Mouse (Mus musculus): ENCODE measurements around the gene Gm10282. TPM values are rescaled to one million over a fixed set of nuclear protein-coding genes. Genes with fewer than 3 reads are reported as not detected.

Gm10282 gene
- 19.3 and 19.8 TPM in 2 replicates for polyA plus RNA-seq (2015; fragmentation: Nextera tagmentation; extraction: Ambion mirVana)

DNA sequence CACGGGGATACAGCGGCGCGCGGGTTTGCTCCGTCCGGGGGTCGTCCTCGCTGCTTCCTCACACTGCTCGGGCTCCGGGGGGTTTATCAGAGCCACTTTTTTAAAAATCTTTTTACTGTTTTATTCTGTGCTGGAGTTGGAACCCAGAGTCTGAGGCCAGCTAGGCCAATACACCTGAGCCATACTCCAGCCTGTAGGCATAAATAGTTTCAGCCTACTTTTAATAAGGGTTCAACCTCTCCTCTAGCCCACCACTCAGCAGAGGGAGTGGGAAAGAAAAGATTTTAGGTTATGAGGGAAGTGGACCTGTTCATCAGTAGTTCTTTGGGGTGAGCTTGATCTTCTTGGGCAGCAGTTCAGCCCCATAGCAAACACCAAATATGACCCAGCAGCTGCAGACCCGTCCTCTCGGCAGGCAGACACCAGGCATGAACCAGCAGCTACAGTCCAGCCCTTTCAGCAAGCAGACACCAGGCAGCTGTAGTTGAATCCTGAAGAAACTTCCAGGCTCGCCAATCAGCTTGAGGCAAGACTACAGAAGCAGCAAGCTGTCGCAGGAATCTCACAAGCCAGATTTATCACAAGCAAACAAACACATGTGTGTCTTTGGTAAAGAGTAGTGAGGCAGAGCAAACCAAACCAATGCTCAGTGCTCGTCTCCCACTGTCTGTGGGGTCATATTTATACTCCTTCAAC lies at the start of gene Gm10282:
TSS of gene Gm10282 (minus strand) at position 51 of the 696 bp plus-strand sequence.
- Histone ChIP-seq H3K9me3 (no peaks in the 10 kb centered on the region), H3K4me3 (replicated peaks) (no peak within 1 kb of the TSS), H3K36me3 (no peaks in the 10 kb centered on the region), H3K27me3 (no peaks in the 10 kb centered on the region), H3K9ac (replicated peaks) (no peak within 1 kb of the TSS), H3K4me2 (replicated peaks) (no peak within 1 kb of the TSS), H3K27ac (no peak within 1 kb of the TSS), H3K4me1 (replicated peaks) (no peaks in the 10 kb centered on the region)
- ATAC-seq = no peak
- 84% methylated on average over 16 of the region's 16 CpGs for WGBS

DNA sequence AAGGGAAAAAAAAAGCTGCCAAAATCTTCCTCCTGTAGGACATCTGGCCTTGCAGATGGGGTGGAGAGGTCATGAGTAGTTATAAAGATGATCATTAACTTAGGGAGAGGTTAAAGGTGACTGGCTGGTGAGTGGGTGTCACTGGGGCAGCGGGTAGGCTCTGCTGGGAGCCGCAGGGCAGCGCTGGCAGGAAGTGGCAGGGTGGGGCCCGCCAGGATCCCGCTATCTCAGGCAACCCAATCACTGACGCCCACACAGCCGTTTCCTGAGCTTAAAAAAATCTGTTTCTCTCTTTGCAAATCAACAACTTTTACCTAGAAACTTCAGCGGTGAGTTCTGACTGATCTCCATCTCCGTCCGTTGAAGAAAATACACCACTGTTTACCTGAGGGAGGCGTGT lies 49.2 kb upstream of the Gm10282 start:
- Histone ChIP-seq H3K27me3 (no peaks in the 10 kb centered on the region), H3K4me1 (replicated peaks) (no peaks in the 10 kb centered on the region), H3K9me3 (no peaks in the 10 kb centered on the region), H3K27ac (no peak overlapping the region), H3K36me3 (peaks cover 76% of the 10 kb centered on the region), H3K4me2 (replicated peaks) (no peak overlapping the region), H3K4me3 (replicated peaks) (no peak overlapping the region), H3K9ac (replicated peaks) (no peak overlapping the region)
- 92% methylated on average over 11 of the region's 11 CpGs for WGBS
- no peak for ATAC-seq

DNA sequence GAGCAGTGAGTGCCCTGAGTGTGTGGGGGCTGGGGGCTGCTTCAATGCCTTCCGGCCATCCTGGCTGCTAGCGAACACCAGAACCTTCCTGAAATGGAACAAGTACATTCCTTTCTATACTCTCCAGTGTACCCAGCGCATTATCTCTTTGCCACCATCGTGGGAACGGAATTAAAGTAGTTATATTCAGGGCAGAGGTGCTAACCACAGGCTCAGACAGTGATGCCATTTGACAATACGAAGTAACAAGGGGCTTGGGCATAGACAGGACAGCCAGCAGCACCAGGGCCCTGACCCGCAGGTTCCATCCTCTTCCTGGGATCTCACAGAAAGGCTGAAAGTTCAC lies 48.6 kb upstream of the Gm10282 start:
- peaks cover 74% of the 10 kb centered on the region for H3K36me3 ChIP-seq
- no peak overlapping the region for H3K4me2 ChIP-seq (replicated peaks)

DNA sequence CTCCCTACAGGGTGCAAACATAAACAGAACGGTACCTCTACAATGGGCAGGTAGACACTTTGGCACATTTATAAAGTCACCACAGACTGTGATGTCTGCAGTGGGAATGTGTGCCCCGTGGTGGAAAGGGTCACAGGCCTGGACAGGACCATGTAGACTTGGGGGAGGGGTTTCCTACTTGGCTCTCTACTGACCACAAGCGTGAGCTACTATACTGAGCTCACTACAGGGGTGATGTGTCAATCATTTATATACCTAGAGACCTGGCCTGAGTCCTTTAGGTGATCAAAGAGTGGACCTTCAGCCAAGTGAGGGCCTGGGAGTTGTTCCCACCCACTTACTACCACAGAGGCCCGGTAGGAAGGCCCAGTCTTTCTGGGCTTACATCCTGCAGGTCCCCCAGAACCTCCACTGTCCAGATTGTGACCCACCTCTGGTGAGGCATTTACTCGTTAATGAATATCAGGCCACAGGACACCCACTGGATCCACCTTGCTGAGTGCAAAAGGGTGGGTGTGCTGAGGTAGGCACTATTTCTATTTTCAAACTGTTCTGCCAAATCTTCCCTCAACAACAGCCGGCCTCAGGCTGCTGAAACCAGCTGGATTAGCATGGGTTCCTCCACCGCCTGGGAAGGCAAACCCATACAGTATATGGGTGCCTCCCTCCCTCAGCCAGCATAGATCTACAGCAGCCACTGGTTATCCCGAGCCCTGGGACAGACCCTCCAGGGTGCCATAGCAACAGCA lies 48.1 kb upstream of the Gm10282 start:
- no peak overlapping the region for H3K9ac ChIP-seq (replicated peaks)
- H3K9me3 ChIP-seq = no peaks in the 10 kb centered on the region
- H3K4me2 ChIP-seq (replicated peaks) = no peak overlapping the region
- peaks cover 70% of the 10 kb centered on the region for H3K36me3 ChIP-seq
- H3K4me3 ChIP-seq (replicated peaks) = no peak overlapping the region
- no peak overlapping the region for H3K27ac ChIP-seq
- 86% methylated on average over 8 of the region's 8 CpGs for WGBS
- no peaks in the 10 kb centered on the region for H3K4me1 ChIP-seq (replicated peaks)
- ATAC-seq = peak; percentile 63
- H3K27me3 ChIP-seq = no peaks in the 10 kb centered on the region

More for the DNA sequence above, 48.6 kb upstream of the Gm10282 start:
- no peak overlapping the region for H3K9ac ChIP-seq (replicated peaks)
- no peak for ATAC-seq
- no peaks in the 10 kb centered on the region for H3K9me3 ChIP-seq
- H3K27ac ChIP-seq = no peak overlapping the region
- no peaks in the 10 kb centered on the region for H3K4me1 ChIP-seq (replicated peaks)
- 90% methylated on average over 7 of the region's 7 CpGs for WGBS
- H3K27me3 ChIP-seq = no peaks in the 10 kb centered on the region
- H3K4me3 ChIP-seq (replicated peaks) = no peak overlapping the region

DNA sequence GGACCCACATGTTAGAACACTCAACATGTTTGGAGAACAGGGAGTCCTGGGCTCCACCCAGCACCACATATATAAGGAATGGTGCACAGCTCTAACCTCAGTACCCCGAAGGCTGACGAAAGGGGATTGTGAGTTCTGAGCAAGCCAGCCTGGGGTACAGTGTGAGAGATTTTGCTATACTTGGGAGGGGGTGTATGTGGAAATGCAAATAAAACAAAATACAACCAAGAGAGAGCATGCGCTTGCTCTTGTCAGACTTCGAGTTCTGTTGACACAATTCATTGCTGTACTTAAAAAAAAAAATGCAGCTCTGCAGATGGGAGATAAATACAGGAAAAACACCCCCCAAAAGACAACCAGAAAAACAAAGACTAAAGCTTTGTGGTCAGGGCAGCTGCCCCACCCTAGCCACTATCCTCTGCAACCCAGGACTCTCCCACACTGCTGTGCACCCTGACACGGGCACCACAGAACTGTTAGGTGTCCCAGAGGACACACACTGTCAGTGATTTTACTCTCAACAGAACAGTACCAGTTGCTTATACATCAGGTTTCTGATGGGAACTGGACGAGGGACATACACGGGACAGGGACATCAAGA lies 46.4 kb upstream of the Gm10282 start:
- Histone ChIP-seq H3K36me3 (peaks cover 67% of the 10 kb centered on the region), H3K4me1 (replicated peaks) (no peaks in the 10 kb centered on the region), H3K4me2 (replicated peaks) (no peak overlapping the region), H3K9me3 (no peaks in the 10 kb centered on the region), H3K9ac (replicated peaks) (no peak overlapping the region), H3K27me3 (no peaks in the 10 kb centered on the region), H3K4me3 (replicated peaks) (no peak overlapping the region), H3K27ac (no peak overlapping the region)
- 95% methylated on average over 7 of the region's 7 CpGs for WGBS
- ATAC-seq = no peak

DNA sequence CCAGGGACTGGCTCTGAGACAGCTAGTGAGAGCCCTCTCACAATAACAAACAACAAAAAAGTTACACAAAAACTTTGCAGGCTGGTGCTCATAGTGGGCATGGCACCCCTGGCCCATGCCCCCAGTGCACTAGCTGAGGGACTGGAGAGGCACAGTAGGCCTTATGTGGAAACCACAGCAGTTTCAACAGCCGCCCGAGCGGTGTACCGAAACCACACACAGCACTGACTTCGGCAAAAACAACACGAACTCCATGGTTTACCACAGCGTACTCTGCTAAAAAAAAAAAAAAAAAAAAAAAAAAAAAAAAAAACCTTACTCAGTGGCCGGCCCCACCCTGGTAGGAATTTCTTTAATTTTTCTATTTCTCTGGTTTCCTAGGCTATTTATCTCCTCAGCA lies 45.7 kb upstream of the Gm10282 start:
- no peak for ATAC-seq
- Histone ChIP-seq H3K36me3 (peaks cover 67% of the 10 kb centered on the region), H3K4me1 (replicated peaks) (no peaks in the 10 kb centered on the region), H3K27ac (no peak overlapping the region), H3K27me3 (no peaks in the 10 kb centered on the region), H3K4me3 (replicated peaks) (no peak overlapping the region), H3K9ac (replicated peaks) (no peak overlapping the region), H3K9me3 (no peaks in the 10 kb centered on the region), H3K4me2 (replicated peaks) (no peak overlapping the region)
- 92% methylated on average over 8 of the region's 8 CpGs for WGBS

DNA sequence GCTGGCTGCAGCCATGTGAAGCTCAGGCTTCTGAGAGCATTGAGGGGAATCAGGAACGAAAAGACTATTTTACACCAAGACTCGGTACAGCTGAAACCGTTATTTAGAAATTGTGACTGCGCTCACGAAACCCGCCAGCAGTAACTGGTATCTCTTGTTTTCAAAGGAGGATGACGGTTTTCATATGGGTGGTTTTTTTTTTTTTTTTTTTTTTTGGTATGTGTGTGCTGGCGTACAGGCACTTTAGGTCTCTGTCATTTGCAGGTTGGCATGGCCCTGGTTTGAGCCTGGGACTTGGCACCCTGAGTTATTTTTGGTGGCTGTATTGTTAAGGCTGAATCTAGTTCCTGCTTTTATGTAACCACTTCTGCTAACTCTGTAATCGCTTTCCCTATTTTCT lies 44.8 kb upstream of the Gm10282 start:
- H3K36me3 ChIP-seq = peaks cover 68% of the 10 kb centered on the region
- no peaks in the 10 kb centered on the region for H3K4me1 ChIP-seq (replicated peaks)
- no peak overlapping the region for H3K4me3 ChIP-seq (replicated peaks)
- no peaks in the 10 kb centered on the region for H3K9me3 ChIP-seq
- 93% methylated on average over 9 of the region's 9 CpGs for WGBS
- H3K27ac ChIP-seq = no peak overlapping the region
- H3K9ac ChIP-seq (replicated peaks) = no peak overlapping the region
- no peaks in the 10 kb centered on the region for H3K27me3 ChIP-seq
- no peak for ATAC-seq
- H3K4me2 ChIP-seq (replicated peaks) = no peak overlapping the region

DNA sequence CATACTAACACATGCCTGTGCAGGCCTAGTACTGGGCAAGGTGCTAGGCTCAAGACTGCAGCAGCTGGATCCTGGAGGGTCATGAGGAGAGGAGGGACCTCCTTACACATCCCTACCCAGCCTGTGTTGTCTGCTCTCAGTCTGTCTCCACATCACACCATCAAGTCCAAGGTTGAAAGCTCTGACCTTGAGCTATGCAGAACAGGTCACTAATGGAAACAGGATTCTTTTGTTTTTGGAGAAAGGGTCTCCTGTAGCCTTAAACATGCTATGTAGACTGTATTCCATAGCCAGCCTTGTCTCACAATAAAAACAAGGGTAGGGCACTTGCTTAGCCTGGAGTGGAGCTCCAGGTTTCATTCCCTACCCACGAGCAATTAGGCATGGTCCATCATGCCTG lies 43.9 kb upstream of the Gm10282 start:
- no peak for ATAC-seq
- Histone ChIP-seq H3K27ac (no peak overlapping the region), H3K9ac (replicated peaks) (no peak overlapping the region), H3K4me3 (replicated peaks) (no peak overlapping the region), H3K4me1 (replicated peaks) (no peaks in the 10 kb centered on the region), H3K27me3 (no peaks in the 10 kb centered on the region), H3K9me3 (no peaks in the 10 kb centered on the region), H3K36me3 (peaks cover 67% of the 10 kb centered on the region), H3K4me2 (replicated peaks) (no peak overlapping the region)
- WGBS = 83% methylated on average over 1 of the region's 1 CpGs

DNA sequence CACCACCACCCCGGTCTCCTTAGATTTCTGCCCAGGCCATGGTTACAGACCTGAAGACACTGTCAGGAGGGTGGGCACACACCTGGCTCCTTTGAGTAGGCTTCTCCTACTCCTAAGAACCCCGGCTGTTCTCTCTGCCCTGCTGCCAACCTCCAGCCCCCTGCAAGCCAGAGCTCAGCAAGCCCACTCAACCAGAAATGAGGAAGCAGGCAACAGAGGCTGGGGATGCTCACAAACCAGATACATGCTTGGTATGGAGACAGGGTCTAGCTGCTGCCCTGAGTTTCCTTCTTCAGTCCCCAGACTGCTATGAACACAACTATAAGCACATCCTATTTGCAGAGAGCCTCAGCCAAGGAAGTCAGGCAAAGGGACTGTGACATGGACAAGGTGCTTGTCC lies 43.1 kb upstream of the Gm10282 start:
- peaks cover 66% of the 10 kb centered on the region for H3K36me3 ChIP-seq
- no peaks in the 10 kb centered on the region for H3K27me3 ChIP-seq
- no peak overlapping the region for H3K4me3 ChIP-seq (replicated peaks)
- no peak overlapping the region for H3K4me2 ChIP-seq (replicated peaks)
- no peaks in the 10 kb centered on the region for H3K4me1 ChIP-seq (replicated peaks)
- H3K9me3 ChIP-seq = no peaks in the 10 kb centered on the region
- 96% methylated on average over 2 of the region's 2 CpGs for WGBS
- H3K9ac ChIP-seq (replicated peaks) = no peak overlapping the region
- ATAC-seq = no peak
- no peak overlapping the region for H3K27ac ChIP-seq

DNA sequence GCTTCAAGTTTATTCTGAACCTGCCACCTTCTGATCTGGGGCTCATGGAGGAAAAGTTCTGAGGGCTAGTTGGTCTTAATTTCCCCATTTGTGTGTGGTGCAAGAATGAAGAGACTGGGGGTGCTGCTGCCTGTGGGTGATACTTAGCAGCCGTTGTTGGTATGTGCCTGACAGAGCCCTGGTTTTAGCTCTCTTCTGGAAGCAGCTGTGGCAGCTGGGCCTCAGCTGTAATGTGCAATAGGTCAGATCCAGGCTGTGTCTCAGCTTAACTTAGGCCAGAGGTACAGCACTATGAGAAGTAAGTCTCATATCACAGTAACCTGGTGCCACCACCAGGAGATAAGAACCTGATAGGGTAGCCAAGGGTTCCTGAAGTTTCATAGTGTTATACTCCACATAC lies 42.5 kb upstream of the Gm10282 start:
- Histone ChIP-seq H3K9me3 (no peaks in the 10 kb centered on the region), H3K27ac (no peak overlapping the region), H3K4me1 (replicated peaks) (no peaks in the 10 kb centered on the region), H3K9ac (replicated peaks) (no peak overlapping the region), H3K4me3 (replicated peaks) (no peak overlapping the region), H3K36me3 (peaks cover 64% of the 10 kb centered on the region), H3K27me3 (no peaks in the 10 kb centered on the region), H3K4me2 (replicated peaks) (no peak overlapping the region)
- 96% methylated on average over 1 of the region's 1 CpGs for WGBS
- ATAC-seq = no peak

DNA sequence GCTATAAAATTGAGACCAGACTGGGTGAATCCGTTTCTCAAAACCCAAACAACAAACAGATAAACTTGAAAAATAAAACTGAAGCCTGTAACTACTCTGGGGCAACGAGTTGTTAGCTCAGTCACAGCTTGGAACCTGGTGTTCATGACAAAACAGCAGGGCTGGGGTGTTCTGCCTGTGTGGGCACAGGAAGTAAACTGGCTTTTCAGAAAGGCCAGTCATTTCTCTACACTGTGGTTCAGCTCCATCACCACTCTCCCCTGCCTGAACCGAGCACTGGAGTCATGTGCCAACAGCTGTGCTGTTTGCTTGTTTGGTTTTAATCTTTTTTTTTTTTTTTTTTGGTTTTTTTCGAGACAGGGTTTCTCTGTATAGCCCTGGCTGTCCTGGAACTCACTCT lies 38.7 kb upstream of the Gm10282 start:
- Histone ChIP-seq H3K9ac (replicated peaks) (no peak overlapping the region), H3K36me3 (peaks cover 88% of the 10 kb centered on the region), H3K27me3 (no peaks in the 10 kb centered on the region), H3K4me3 (replicated peaks) (no peak overlapping the region), H3K4me2 (replicated peaks) (no peak overlapping the region), H3K4me1 (replicated peaks) (no peaks in the 10 kb centered on the region), H3K27ac (no peak overlapping the region), H3K9me3 (no peaks in the 10 kb centered on the region)
- WGBS = 82% methylated on average over 4 of the region's 4 CpGs
- no peak for ATAC-seq

DNA sequence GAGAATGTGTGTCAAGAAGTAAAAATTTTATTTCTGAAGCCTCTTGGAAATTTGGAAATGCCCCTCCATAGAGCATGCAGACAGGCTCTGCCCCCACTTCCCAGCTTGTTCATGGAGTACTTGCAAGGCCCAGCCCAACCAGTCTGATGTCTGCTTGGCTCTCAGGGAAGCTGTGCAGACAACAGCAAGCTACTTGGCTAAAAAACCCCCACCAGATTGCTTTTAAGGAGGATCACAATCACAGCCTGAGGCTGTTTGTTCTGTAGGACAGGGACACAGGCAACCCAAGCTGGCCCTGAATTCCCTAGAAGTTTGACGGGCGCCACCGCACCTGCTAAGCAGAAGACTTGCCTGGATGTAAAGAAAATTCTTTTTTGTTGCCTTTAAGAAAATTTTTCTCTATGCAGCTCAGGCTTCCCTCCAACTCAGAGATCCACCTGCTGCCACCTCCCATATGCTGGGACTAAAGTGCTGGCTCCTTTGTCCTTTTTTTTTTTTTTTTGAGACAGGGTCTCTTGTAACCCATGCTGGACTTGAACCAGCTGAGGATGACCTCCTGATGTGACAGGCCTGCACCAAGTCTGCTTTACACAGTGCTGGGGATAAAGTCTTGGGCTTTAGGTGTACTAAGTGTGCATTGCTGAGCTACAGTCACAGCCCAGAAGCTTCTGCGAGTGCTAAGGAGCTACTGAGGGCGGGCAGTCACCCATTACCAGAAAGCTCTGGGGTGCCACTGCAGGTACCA lies 37.7 kb upstream of the Gm10282 start:
- no peaks in the 10 kb centered on the region for H3K9me3 ChIP-seq
- H3K36me3 ChIP-seq = peaks cover 93% of the 10 kb centered on the region
- ATAC-seq = no peak
- no peaks in the 10 kb centered on the region for H3K27me3 ChIP-seq
- no peak overlapping the region for H3K9ac ChIP-seq (replicated peaks)
- H3K4me3 ChIP-seq (replicated peaks) = no peak overlapping the region
- H3K4me2 ChIP-seq (replicated peaks) = no peak overlapping the region
- 90% methylated on average over 5 of the region's 5 CpGs for WGBS
- H3K4me1 ChIP-seq (replicated peaks) = no peaks in the 10 kb centered on the region
- H3K27ac ChIP-seq = no peak overlapping the region
